In genomic region chr15:87458932-87459331, GRCm38 (mm10) we compare ENCODE assay signal across 28 mouse cellular contexts.
DNase-seq lines count a peak whose midpoint lies in the region; ATAC-seq lines count a peak whose summit lies in the region.
"Had no signal": no experiment of that assay in that cellular context is flagged by ENCODE, and none has a peak within 500 bp of the region (broad histone marks: within the 10 kb centered on the region; RNA-seq: fewer than 3 reads in every experiment).

No protein-coding gene starts in this region.

- intact Hi-C loops in heart, postnatal 14 days (cut with DNase I) = no loop called here

- H3K36me3 ChIP-seq in midbrain, embryonic 11.5 days (ENCODE audit: control insufficient read depth, insufficient read depth, low read length) = no peaks in the 10 kb centered on the region
- no peaks in the 10 kb centered on the region for H3K36me3 ChIP-seq in midbrain, embryonic 13.5 days
- no peaks in the 10 kb centered on the region for H3K36me3 ChIP-seq in forebrain, embryonic 14.5 days (ENCODE audit: control insufficient read depth, insufficient read depth, low read length)
- H3K36me3 ChIP-seq: heart, embryonic 12.5 days; hindbrain, embryonic 10.5 days; kidney, embryonic 15.5 days; liver, embryonic 12.5 days; neural tube, embryonic 13.5 days had no signal

- ATAC-seq in midbrain, embryonic 11.5 days (ENCODE audit: low FRiP score) = 0 out of 2 replicates have a peak, but pooled peaks have one; percentile 48
- ATAC-seq in midbrain, embryonic 13.5 days = no peak
- ATAC-seq in forebrain, embryonic 14.5 days = peak; percentile 48; the same call in 1 of the 2 replicates
- ATAC-seq: CD4-positive, CD25-positive, alpha-beta regulatory T cell, adult 4 months; liver, embryonic 12.5 days; liver, postnatal 0 days had no signal

- no peaks in the 10 kb centered on the region for H3K27me3 ChIP-seq in midbrain, embryonic 11.5 days (ENCODE audit: control insufficient read depth, insufficient read depth, low read length)
- no peaks in the 10 kb centered on the region for H3K27me3 ChIP-seq in midbrain, embryonic 13.5 days
- no peaks in the 10 kb centered on the region for H3K27me3 ChIP-seq in forebrain, embryonic 14.5 days (replicated peaks; ENCODE audit: control insufficient read depth, insufficient read depth, low read length)
- H3K27me3 ChIP-seq: heart, embryonic 12.5 days; kidney, embryonic 15.5 days; liver, embryonic 12.5 days; megakaryocyte, embryonic 14.5 days; neural tube, embryonic 13.5 days had no signal

- no peak overlapping the region for H3K4me2 ChIP-seq in midbrain, embryonic 11.5 days
- no peak overlapping the region for H3K4me2 ChIP-seq in midbrain, embryonic 13.5 days (replicated peaks)
- no peak overlapping the region for H3K4me2 ChIP-seq in forebrain, embryonic 14.5 days (ENCODE audit: low read length)
- H3K4me2 ChIP-seq: heart, embryonic 12.5 days; kidney, embryonic 15.5 days; liver, embryonic 12.5 days; neural tube, embryonic 13.5 days had no signal

- H3K4me3 ChIP-seq in midbrain, embryonic 11.5 days (ENCODE audit: low read depth, low read length) = no peak overlapping the region
- H3K4me3 ChIP-seq in midbrain, embryonic 13.5 days (replicated peaks) = no peak overlapping the region
- no peak overlapping the region for H3K4me3 ChIP-seq in forebrain, embryonic 14.5 days (ENCODE audit: low read depth, low read length)
- H3K4me3 ChIP-seq: gastrocnemius, adult 2 months; heart, adult 2 months; heart, embryonic 12.5 days; hindbrain, embryonic 10.5 days; kidney, embryonic 15.5 days; liver, embryonic 12.5 days; megakaryocyte, embryonic 14.5 days; neural tube, embryonic 13.5 days had no signal

- H3K4me1 ChIP-seq in midbrain, embryonic 11.5 days (ENCODE audit: control insufficient read depth, insufficient read depth, low read length) = no peaks in the 10 kb centered on the region
- no peaks in the 10 kb centered on the region for H3K4me1 ChIP-seq in midbrain, embryonic 13.5 days (replicated peaks)
- no peaks in the 10 kb centered on the region for H3K4me1 ChIP-seq in forebrain, embryonic 14.5 days (ENCODE audit: control insufficient read depth, insufficient read depth, low read length)
- H3K4me1 ChIP-seq: heart, embryonic 12.5 days; hindbrain, embryonic 10.5 days; kidney, embryonic 15.5 days; liver, embryonic 12.5 days; megakaryocyte, embryonic 14.5 days; neural tube, embryonic 13.5 days had no signal

- no peak overlapping the region for H3K9ac ChIP-seq in midbrain, embryonic 11.5 days (ENCODE audit: low read length)
- no peak overlapping the region for H3K9ac ChIP-seq in midbrain, embryonic 13.5 days (replicated peaks)
- H3K9ac ChIP-seq in forebrain, embryonic 14.5 days (ENCODE audit: low read length) = no peak overlapping the region
- H3K9ac ChIP-seq: heart, embryonic 12.5 days; kidney, embryonic 15.5 days; liver, embryonic 12.5 days; liver, postnatal 0 days; neural tube, embryonic 13.5 days had no signal

- peak; percentile 56 for DNase-seq in heart, adult 11 months
- no peak for DNase-seq in heart, postnatal 4 days
- DNase-seq in midbrain, embryonic 11.5 days (ENCODE audit: low spot score, missing footprints) = no peak
- peak; percentile 71 for DNase-seq in forebrain, embryonic 14.5 days (ENCODE audit: low spot score)
- DNase-seq in retina, postnatal 1 day = peak; percentile 35
- no peak for DNase-seq in heart, postnatal 14 days
- DNase-seq: adrenal gland, postnatal 25 days; cerebellum, adult 18-20 months; cerebellum, postnatal 14 days; gastrocnemius, adult 2 months; gastrocnemius, postnatal 36 days; heart, adult 2 months; kidney, adult 18-20 months; kidney, postnatal 25 days; left cerebral cortex, postnatal 4 days; liver, postnatal 0 days; lung, postnatal 4 days; right cerebral cortex, postnatal 25 days; spleen, adult 18-20 months; thymus, postnatal 14 days had no signal

- WGBS in midbrain, embryonic 11.5 days = 25% methylated on average over 1 of the region's 1 CpGs
- 4% methylated on average over 1 of the region's 1 CpGs for WGBS in midbrain, embryonic 13.5 days
- WGBS in forebrain, embryonic 14.5 days = 9% methylated on average over 1 of the region's 1 CpGs

- no peak overlapping the region for H3K27ac ChIP-seq in midbrain, embryonic 11.5 days (ENCODE audit: low read depth, low read length)
- H3K27ac ChIP-seq in midbrain, embryonic 13.5 days = no peak overlapping the region
- no peak overlapping the region for H3K27ac ChIP-seq in forebrain, embryonic 14.5 days (ENCODE audit: low read depth, low read length)
- H3K27ac ChIP-seq: gastrocnemius, adult 2 months; heart, adult 2 months; hindbrain, embryonic 10.5 days; kidney, embryonic 15.5 days; liver, embryonic 12.5 days; neural tube, embryonic 13.5 days had no signal

- H3K9me3 ChIP-seq in midbrain, embryonic 11.5 days (ENCODE audit: control insufficient read depth, low read length) = no peaks in the 10 kb centered on the region
- no peaks in the 10 kb centered on the region for H3K9me3 ChIP-seq in midbrain, embryonic 13.5 days
- no peaks in the 10 kb centered on the region; the same call in 1 of the 2 replicates for H3K9me3 ChIP-seq in forebrain, embryonic 14.5 days (replicated peaks; ENCODE audit: control insufficient read depth, low read length)
- H3K9me3 ChIP-seq: hindbrain, embryonic 10.5 days; kidney, embryonic 15.5 days; liver, embryonic 12.5 days; neural tube, embryonic 13.5 days had no signal

Comparison
In these comparisons a context has a peak if more than half of its experiments do, and no peak if none do; other contexts are left out.
1. DNase-seq: peak in heart, adult 11 months (single experiment), forebrain, embryonic 14.5 days (single experiment) and retina, postnatal 1 day (single experiment); none in heart, postnatal 4 days (single experiment), midbrain, embryonic 11.5 days (single experiment) and heart, postnatal 14 days (0 of 2).